Mouse (Mus musculus) liver, embryonic 14.5 days (tissue): ENCODE results near the gene Slc25a43.

Experiments used
- CTCF ChIP-seq: IDR thresholded peaks from 2 replicates; pipeline ENCODE4 v1.5.1; 2016; ENCODE audit warnings: antibody characterized with exemption, low read depth, control low read depth
- EP300 ChIP-seq: IDR thresholded peaks from 2 replicates; pipeline ENCODE4 v1.6.1; 2016; ENCODE audit warnings: antibody characterized with exemption, low read depth

DNA sequence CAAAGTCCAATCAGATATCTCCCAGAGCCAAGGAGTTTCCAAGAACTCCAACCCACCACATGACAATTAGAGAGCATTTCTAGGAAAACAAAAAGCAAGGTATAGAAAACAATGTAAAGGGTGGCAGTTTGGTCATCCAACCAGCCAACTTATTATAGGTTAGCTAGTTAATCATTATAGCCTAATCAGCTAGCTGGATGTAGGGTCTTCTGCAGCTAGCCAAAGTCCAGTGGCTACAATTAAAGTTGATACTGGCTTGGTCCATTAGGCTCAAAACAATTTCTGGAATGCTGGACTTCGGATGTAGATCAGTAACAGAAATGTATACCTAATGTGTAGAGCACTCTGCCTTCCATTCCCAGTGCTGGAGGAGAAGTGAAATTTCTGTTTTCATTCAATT lies 7.1 kb downstream of the Slc25a43 start:
- TF ChIP-seq EP300 = no peak
- TF ChIP-seq CTCF = no peak
